Mouse (Mus musculus): ENCODE data around the gene Wdfy3. TPM values are rescaled to one million over a fixed set of nuclear protein-coding genes. Genes with fewer than 3 reads are reported as not detected.
"Not testable (repeated sequence)": the region's sequence is repeated elsewhere in the genome, so short reads cannot be mapped to it uniquely, and the experiment has no call there.

Gene Wdfy3
- total RNA-seq, 1 experiment = 25.3 TPM

DNA sequence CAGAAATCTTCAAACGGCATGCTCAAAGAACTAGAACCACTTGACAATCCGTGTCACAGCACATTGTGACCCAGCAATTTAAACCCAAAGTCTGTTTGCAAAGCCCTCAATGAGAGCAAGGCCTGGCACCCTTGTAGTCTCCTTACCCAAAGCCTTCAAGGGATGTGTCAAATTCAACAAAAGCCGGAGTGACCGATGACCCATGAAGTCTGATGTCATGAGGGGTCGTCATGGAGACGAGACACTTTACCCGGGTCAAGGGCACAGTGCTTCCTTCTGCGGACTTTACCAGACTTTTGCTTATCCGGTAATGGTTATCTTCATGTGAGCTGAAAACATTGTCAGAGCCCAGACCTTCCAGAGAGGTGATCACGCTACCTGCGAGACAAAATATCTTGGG, 146.0 kb downstream of the Wdfy3 start:
- Histone ChIP-seq H3K9ac (ENCODE audit: insufficient read depth, low read depth, low read length, poor library complexity, severe bottlenecking) (no peak overlapping the region), H3K4me3 (ENCODE audit: insufficient read depth in 1 of 2, low read depth in 1 of 2, low read length in 2 of 2, poor library complexity in 1 of 2, severe bottlenecking in 1 of 2) (no peak overlapping the region), H3K36me3 (ENCODE audit: control insufficient read depth, insufficient read depth, low read length, poor library complexity, severe bottlenecking) (peaks cover 15% of the 10 kb centered on the region), H3K9me3 (ENCODE audit: control insufficient read depth, insufficient read depth, low read depth, low read length) (no peaks in the 10 kb centered on the region), H3K4me1 (ENCODE audit: control insufficient read depth in 2 of 2, insufficient read depth in 2 of 2, low read length in 2 of 2, poor library complexity in 1 of 2) (no peaks in the 10 kb centered on the region), H3K27ac (ENCODE audit: insufficient read depth, low read depth, low read length, poor library complexity, severe bottlenecking) (no peak overlapping the region)
- in situ Hi-C loops (cut with MboI; ENCODE audit: low sequenced_read_pairs in 2 of 2, unreplicated experiment in 2 of 2) = no loop called here
- TF ChIP-seq ZC3H11A (IDR thresholded peaks at IDR 0.05; ENCODE audit: borderline replicate concordance, low read depth, low read length) = no peak
- TF ChIP-seq CHD2 (IDR thresholded peaks at IDR 0.05; ENCODE audit: low read depth, low read length) = no peak
- TF ChIP-seq MAFK (IDR thresholded peaks at IDR 0.05; ENCODE audit: insufficient read depth, low read depth, low read length) = no peak
- TF ChIP-seq ZNF384 (IDR thresholded peaks at IDR 0.05; ENCODE audit: low read depth, low read length) = no peak
- TF ChIP-seq HCFC1 (IDR thresholded peaks at IDR 0.05; ENCODE audit: borderline replicate concordance, insufficient read depth, low read length) = no peak
- no peak for DNase-seq (ENCODE audit: low read depth, low spot score)

DNA sequence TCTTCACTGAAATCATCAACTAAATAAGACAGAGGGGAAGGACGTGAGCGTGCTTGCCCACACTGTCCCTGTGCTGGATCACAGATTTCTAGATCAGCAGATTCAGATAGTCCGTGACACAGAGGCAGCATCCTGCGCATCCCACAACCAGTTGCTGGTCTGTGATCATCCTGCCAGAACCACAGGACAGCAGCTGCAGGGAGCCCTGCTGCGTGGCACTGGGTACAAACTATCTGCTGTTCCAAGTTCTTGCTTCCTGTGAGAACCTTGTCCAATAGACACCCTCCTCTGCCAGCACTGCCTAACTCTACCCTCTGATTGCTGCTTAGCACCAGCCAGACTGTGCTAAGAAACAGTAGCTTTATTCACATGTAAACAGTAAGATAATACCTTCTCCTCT, 150.2 kb downstream of the Wdfy3 start:
- TF ChIP-seq ZNF384 (IDR thresholded peaks at IDR 0.05; ENCODE audit: low read depth, low read length) = no peak
- no peak for TF ChIP-seq HCFC1 (IDR thresholded peaks at IDR 0.05; ENCODE audit: borderline replicate concordance, insufficient read depth, low read length)
- H3K4me1 ChIP-seq (ENCODE audit: control insufficient read depth in 2 of 2, insufficient read depth in 2 of 2, low read length in 2 of 2, poor library complexity in 1 of 2) = no peaks in the 10 kb centered on the region
- in situ Hi-C loops (cut with MboI; ENCODE audit: low sequenced_read_pairs in 2 of 2, unreplicated experiment in 2 of 2) = no loop called here
- H3K9ac ChIP-seq (ENCODE audit: insufficient read depth, low read depth, low read length, poor library complexity, severe bottlenecking) = no peak overlapping the region
- H3K27ac ChIP-seq (ENCODE audit: insufficient read depth, low read depth, low read length, poor library complexity, severe bottlenecking) = no peak overlapping the region
- H3K9me3 ChIP-seq (ENCODE audit: control insufficient read depth, insufficient read depth, low read depth, low read length) = no peaks in the 10 kb centered on the region
- no peak for DNase-seq (ENCODE audit: low read depth, low spot score)
- no peak overlapping the region for H3K4me3 ChIP-seq (ENCODE audit: insufficient read depth in 1 of 2, low read depth in 1 of 2, low read length in 2 of 2, poor library complexity in 1 of 2, severe bottlenecking in 1 of 2)
- H3K36me3 ChIP-seq (ENCODE audit: control insufficient read depth, insufficient read depth, low read length, poor library complexity, severe bottlenecking) = peaks cover 21% of the 10 kb centered on the region

DNA sequence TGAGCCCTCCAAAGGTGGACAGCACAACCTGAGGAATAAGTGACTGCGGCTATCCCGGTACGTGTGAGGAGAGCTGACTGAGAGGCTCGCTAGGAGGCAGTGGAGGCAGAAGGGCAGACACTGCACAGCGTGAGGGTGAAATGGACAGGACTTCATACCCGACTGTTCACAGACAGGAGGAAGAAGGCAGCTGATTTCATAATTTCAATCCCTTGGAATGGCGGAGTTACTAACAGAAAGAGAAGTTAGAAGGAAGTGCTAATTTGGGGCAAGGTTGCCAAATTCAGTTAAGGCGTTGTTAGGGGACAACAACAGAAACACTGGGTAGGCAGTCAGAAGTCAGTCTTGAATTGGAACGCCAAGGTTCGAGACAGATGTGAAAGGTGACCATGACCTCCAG, 160.3 kb downstream of the Wdfy3 start:
- in situ Hi-C loops (cut with MboI; ENCODE audit: low sequenced_read_pairs in 2 of 2, unreplicated experiment in 2 of 2) = no loop called here
- peaks cover 30% of the 10 kb centered on the region for H3K36me3 ChIP-seq (ENCODE audit: control insufficient read depth, insufficient read depth, low read length, poor library complexity, severe bottlenecking)

GRCm38 (mm10) chr5:101905624-101906023, 164.1 kb downstream of the Wdfy3 start:
- H3K36me3 ChIP-seq (ENCODE audit: control insufficient read depth, insufficient read depth, low read length, poor library complexity, severe bottlenecking) = peaks cover 26% of the 10 kb centered on the region
- no peak overlapping the region for H3K9ac ChIP-seq (ENCODE audit: insufficient read depth, low read depth, low read length, poor library complexity, severe bottlenecking)
- DNase-seq (ENCODE audit: low read depth, low spot score) = no peak
- in situ Hi-C loops (cut with MboI; ENCODE audit: low sequenced_read_pairs in 2 of 2, unreplicated experiment in 2 of 2) = no loop called here
- no peak overlapping the region for H3K4me3 ChIP-seq (ENCODE audit: insufficient read depth in 1 of 2, low read depth in 1 of 2, low read length in 2 of 2, poor library complexity in 1 of 2, severe bottlenecking in 1 of 2)
- H3K4me1 ChIP-seq (ENCODE audit: control insufficient read depth in 2 of 2, insufficient read depth in 2 of 2, low read length in 2 of 2, poor library complexity in 1 of 2) = peaks cover 0 to 5% of the 10 kb centered on the region in 2 experiments; a peak in 2 of 4 replicates
- no peak overlapping the region for H3K27ac ChIP-seq (ENCODE audit: insufficient read depth, low read depth, low read length, poor library complexity, severe bottlenecking)
- no peaks in the 10 kb centered on the region for H3K9me3 ChIP-seq (ENCODE audit: control insufficient read depth, insufficient read depth, low read depth, low read length)
- TF ChIP-seq HCFC1 (IDR thresholded peaks at IDR 0.05; ENCODE audit: borderline replicate concordance, insufficient read depth, low read length) (no peak), ZNF384 (IDR thresholded peaks at IDR 0.05; ENCODE audit: low read depth, low read length) (no peak), CHD2 (IDR thresholded peaks at IDR 0.05; ENCODE audit: low read depth, low read length) (no peak), MAFK (IDR thresholded peaks at IDR 0.05; ENCODE audit: insufficient read depth, low read depth, low read length) (no peak), ZC3H11A (IDR thresholded peaks at IDR 0.05; ENCODE audit: borderline replicate concordance, low read depth, low read length) (no peak)

More for the DNA sequence above, 160.3 kb downstream of the Wdfy3 start:
- DNase-seq (ENCODE audit: low read depth, low spot score) = no peak
- Histone ChIP-seq H3K4me3 (ENCODE audit: insufficient read depth in 1 of 2, low read depth in 1 of 2, low read length in 2 of 2, poor library complexity in 1 of 2, severe bottlenecking in 1 of 2) (no peak overlapping the region), H3K9ac (ENCODE audit: insufficient read depth, low read depth, low read length, poor library complexity, severe bottlenecking) (no peak overlapping the region), H3K27ac (ENCODE audit: insufficient read depth, low read depth, low read length, poor library complexity, severe bottlenecking) (no peak overlapping the region), H3K4me1 (ENCODE audit: control insufficient read depth in 2 of 2, insufficient read depth in 2 of 2, low read length in 2 of 2, poor library complexity in 1 of 2) (no peaks in the 10 kb centered on the region), H3K9me3 (ENCODE audit: control insufficient read depth, insufficient read depth, low read depth, low read length) (no peaks in the 10 kb centered on the region)
- TF ChIP-seq MAFK (IDR thresholded peaks at IDR 0.05; ENCODE audit: insufficient read depth, low read depth, low read length) (no peak), ZNF384 (IDR thresholded peaks at IDR 0.05; ENCODE audit: low read depth, low read length) (no peak), HCFC1 (IDR thresholded peaks at IDR 0.05; ENCODE audit: borderline replicate concordance, insufficient read depth, low read length) (no peak), ZC3H11A (IDR thresholded peaks at IDR 0.05; ENCODE audit: borderline replicate concordance, low read depth, low read length) (no peak), CHD2 (IDR thresholded peaks at IDR 0.05; ENCODE audit: low read depth, low read length) (no peak)

- in situ Hi-C loops (cut with MboI; ENCODE audit: low sequenced_read_pairs in 2 of 2, unreplicated experiment in 2 of 2); H3K9me3 ChIP-seq (ENCODE audit: control insufficient read depth, insufficient read depth, low read depth, low read length); H3K4me3 ChIP-seq (ENCODE audit: insufficient read depth in 1 of 2, low read depth in 1 of 2, low read length in 2 of 2, poor library complexity in 1 of 2, severe bottlenecking in 1 of 2); H3K27ac ChIP-seq (ENCODE audit: insufficient read depth, low read depth, low read length, poor library complexity, severe bottlenecking); H3K4me1 ChIP-seq (ENCODE audit: control insufficient read depth in 2 of 2, insufficient read depth in 2 of 2, low read length in 2 of 2, poor library complexity in 1 of 2); DNase-seq (ENCODE audit: low read depth, low spot score); H3K9ac ChIP-seq (ENCODE audit: insufficient read depth, low read depth, low read length, poor library complexity, severe bottlenecking): not testable (repeated sequence)
- H3K36me3 ChIP-seq (ENCODE audit: control insufficient read depth, insufficient read depth, low read length, poor library complexity, severe bottlenecking) = peaks cover 24% of the 10 kb centered on the region
Observed at GRCm38 (mm10) chr5:101904841-101905240, 164.9 kb downstream of the Wdfy3 start.
